Mouse (Mus musculus) cerebellum, adult 2 months (tissue): ENCODE measurements around the gene Afdn.

Source experiments
- CTCF ChIP-seq: fragments of 200-500 bp; IDR thresholded peaks from 2 replicates; pipeline ENCODE4 v1.5.1; 2011; ENCODE audit warnings: low read depth, mild to moderate bottlenecking, control low read depth, low read length, moderate library complexity, borderline replicate concordance; ENCODE audit not compliant: insufficient read depth
- POLR2A ChIP-seq: fragments of 200-500 bp; IDR thresholded peaks from 2 replicates; pipeline ENCODE4 v1.6.1; 2011; ENCODE audit warnings: low read length, control low read depth, borderline replicate concordance; ENCODE audit not compliant: insufficient read depth

GRCm38 (mm10) chr17:13717428-13717827, 42.9 kb upstream of the Afdn start:
- TF ChIP-seq POLR2A (no peak), CTCF (no peak)
